Comparison of ENCODE assay signal across 12 mouse cellular contexts in genomic region chr17:43357902-43358539, GRCm38 (mm10). TPM values are rescaled to one million over a fixed set of nuclear protein-coding genes. Genes with fewer than 3 reads are reported as not detected.
A peak's percentile ranks its signal among the peaks of the same experiment; 100 is the strongest.
DNase-seq lines count a peak whose midpoint lies in the region; ATAC-seq and TF ChIP-seq lines count a peak whose summit lies in the region.
"Had no signal": no experiment of that assay in that cellular context is flagged by ENCODE, and none has a peak within 500 bp of the region (broad histone marks: within the 10 kb centered on the region; RNA-seq: fewer than 3 reads in every experiment).

No protein-coding gene starts in this region.

- peak; percentile 29 for DNase-seq in embryo, embryonic 10.5 days (ENCODE audit: low spot score)
- no peak for DNase-seq in embryo, embryonic 10 days (ENCODE audit: low spot score)
- no peak for DNase-seq in liver, postnatal 0 days
- no peak for DNase-seq in cerebellum, adult 9-11 months
- no peak for DNase-seq in left cerebral cortex, postnatal 25 days (ENCODE audit: low spot score in 2 of 2)
- DNase-seq: gastrocnemius, adult 2 months; kidney, postnatal 4 days; thymus, postnatal 4 days had no signal

- TF ChIP-seq EP300 in liver, postnatal 0 days (IDR thresholded peaks at IDR 0.05; ENCODE audit: low read depth), result no peak

- intact Hi-C loops in left cerebral cortex, postnatal 25 days (cut with DNase I), result no loop called here

- H3K4me2 ChIP-seq in liver, embryonic 12.5 days, result no peak overlapping the region
- H3K4me2 ChIP-seq in liver, postnatal 0 days (ENCODE audit: low read depth, low read length), result no peak overlapping the region
- H3K4me2 ChIP-seq in hindbrain, embryonic 15.5 days, result peak overlapping the region; percentile 22
- peak overlapping the region; percentile 20; the same call in 1 of the 2 replicates for H3K4me2 ChIP-seq in neural tube, embryonic 13.5 days

- no peak overlapping the region for H3K27ac ChIP-seq in liver, embryonic 12.5 days
- no peak overlapping the region for H3K27ac ChIP-seq in liver, postnatal 0 days (ENCODE audit: low read depth)
- no peak overlapping the region for H3K27ac ChIP-seq in hindbrain, embryonic 15.5 days (replicated peaks)
- H3K27ac ChIP-seq in neural tube, embryonic 13.5 days (replicated peaks), result no peak overlapping the region
- H3K27ac ChIP-seq: gastrocnemius, adult 2 months had no signal

- no peak overlapping the region for H3K4me3 ChIP-seq in liver, embryonic 12.5 days
- no peak overlapping the region for H3K4me3 ChIP-seq in liver, postnatal 0 days (ENCODE audit: low read depth, low read length)
- no peak overlapping the region for H3K4me3 ChIP-seq in hindbrain, embryonic 15.5 days
- H3K4me3 ChIP-seq in neural tube, embryonic 13.5 days, result no peak overlapping the region
- H3K4me3 ChIP-seq: gastrocnemius, adult 2 months; megakaryocyte, embryonic 14.5 days had no signal

- WGBS in liver, embryonic 12.5 days (ENCODE audit: insufficient replicate concordance), result 28% methylated on average over 9 of the region's 9 CpGs
- 30% methylated on average over 9 of the region's 9 CpGs for WGBS in liver, postnatal 0 days (ENCODE audit: insufficient replicate concordance)
- 16% methylated on average over 9 of the region's 9 CpGs for WGBS in hindbrain, embryonic 15.5 days
- 11% methylated on average over 9 of the region's 9 CpGs for WGBS in neural tube, embryonic 13.5 days

- peaks cover 57% of the 10 kb centered on the region for H3K27me3 ChIP-seq in liver, embryonic 12.5 days (replicated peaks)
- no peaks in the 10 kb centered on the region for H3K27me3 ChIP-seq in liver, postnatal 0 days (ENCODE audit: insufficient read depth, low read length)
- no peaks in the 10 kb centered on the region for H3K27me3 ChIP-seq in hindbrain, embryonic 15.5 days
- no peaks in the 10 kb centered on the region for H3K27me3 ChIP-seq in neural tube, embryonic 13.5 days

- H3K36me3 ChIP-seq in liver, embryonic 12.5 days, result no peaks in the 10 kb centered on the region
- no peaks in the 10 kb centered on the region for H3K36me3 ChIP-seq in liver, postnatal 0 days (replicated peaks; ENCODE audit: insufficient read depth, low read length)
- H3K36me3 ChIP-seq in hindbrain, embryonic 15.5 days, result no peaks in the 10 kb centered on the region
- H3K36me3 ChIP-seq in neural tube, embryonic 13.5 days, result no peaks in the 10 kb centered on the region

- H3K9me3 ChIP-seq in liver, embryonic 12.5 days (replicated peaks), result no peaks in the 10 kb centered on the region
- no peaks in the 10 kb centered on the region for H3K9me3 ChIP-seq in liver, postnatal 0 days (ENCODE audit: low read length)
- no peaks in the 10 kb centered on the region for H3K9me3 ChIP-seq in hindbrain, embryonic 15.5 days
- no peaks in the 10 kb centered on the region for H3K9me3 ChIP-seq in neural tube, embryonic 13.5 days

- H3K4me1 ChIP-seq in liver, embryonic 12.5 days, result no peaks in the 10 kb centered on the region
- peaks cover 9% of the 10 kb centered on the region; the same call in 1 of the 2 replicates for H3K4me1 ChIP-seq in liver, postnatal 0 days (ENCODE audit: insufficient read depth)
- H3K4me1 ChIP-seq in hindbrain, embryonic 15.5 days (replicated peaks), result peaks cover 10% of the 10 kb centered on the region
- 0 out of 2 replicates have a peak, but pooled peaks cover 7% of the 10 kb centered on the region for H3K4me1 ChIP-seq in neural tube, embryonic 13.5 days (replicated peaks)
- H3K4me1 ChIP-seq: megakaryocyte, embryonic 14.5 days had no signal

- peak; percentile 27; the same call in 1 of the 2 replicates for ATAC-seq in liver, embryonic 12.5 days
- no peak for ATAC-seq in liver, postnatal 0 days
- peak; percentile 74; the same call in 1 of the 2 replicates for ATAC-seq in hindbrain, embryonic 15.5 days (ENCODE audit: low FRiP score, low read depth)
- no peak for ATAC-seq in neural tube, embryonic 13.5 days (ENCODE audit: low read depth)

- no peak for TF ChIP-seq CTCF in liver, postnatal 0 days (IDR thresholded peaks at IDR 0.05; ENCODE audit: low read depth)

- H3K9ac ChIP-seq in liver, embryonic 12.5 days, result no peak overlapping the region
- no peak overlapping the region for H3K9ac ChIP-seq in liver, postnatal 0 days (replicated peaks)
- H3K9ac ChIP-seq in hindbrain, embryonic 15.5 days, result no peak overlapping the region
- no peak overlapping the region for H3K9ac ChIP-seq in neural tube, embryonic 13.5 days

RNA-seq across cellular contexts. Expression of gene Adgrf5, which starts 2.2 kb away (rescaled TPM):
- polyA plus RNA-seq in liver, embryonic 12.5 days (2016; fragmentation: Nextera tagmentation; extraction: Ambion mirVana), result 5.9 and 6.5 TPM in 2 replicates
- 2.5 and 3.5 TPM in 2 replicates for polyA plus RNA-seq in liver, postnatal 0 days (2015; fragmentation: Nextera tagmentation; extraction: Ambion mirVana)
- 7.6 and 9.0 TPM in 2 replicates for polyA plus RNA-seq in hindbrain, embryonic 15.5 days (2015; fragmentation: Nextera tagmentation; extraction: Ambion mirVana)
- polyA plus RNA-seq in neural tube, embryonic 13.5 days (2015; fragmentation: Nextera tagmentation; extraction: Ambion mirVana), result 9.8 and 10.4 TPM in 2 replicates
- 10 to 100 TPM; 26.9 to 33.5 TPM for total RNA-seq in left cerebral cortex, postnatal 25 days (2021)

Comparison
In these comparisons a context has a peak if more than half of its experiments do, and no peak if none do; other contexts are left out.
1. ATAC-seq: peak in liver, embryonic 12.5 days (single experiment) and hindbrain, embryonic 15.5 days (single experiment); none in liver, postnatal 0 days (single experiment) and neural tube, embryonic 13.5 days (single experiment).
2. H3K4me2 ChIP-seq: peak in hindbrain, embryonic 15.5 days (single experiment) and neural tube, embryonic 13.5 days (single experiment); none in liver, embryonic 12.5 days (single experiment) and liver, postnatal 0 days (single experiment).